Mouse (Mus musculus): ENCODE measurements around the gene Tagap. TPM values are rescaled to one million over a fixed set of nuclear protein-coding genes. Genes with fewer than 3 reads are reported as not detected.

The Tagap gene
- polyA plus RNA-seq, 2 experiments, result 0.64 to 0.65 TPM

DNA sequence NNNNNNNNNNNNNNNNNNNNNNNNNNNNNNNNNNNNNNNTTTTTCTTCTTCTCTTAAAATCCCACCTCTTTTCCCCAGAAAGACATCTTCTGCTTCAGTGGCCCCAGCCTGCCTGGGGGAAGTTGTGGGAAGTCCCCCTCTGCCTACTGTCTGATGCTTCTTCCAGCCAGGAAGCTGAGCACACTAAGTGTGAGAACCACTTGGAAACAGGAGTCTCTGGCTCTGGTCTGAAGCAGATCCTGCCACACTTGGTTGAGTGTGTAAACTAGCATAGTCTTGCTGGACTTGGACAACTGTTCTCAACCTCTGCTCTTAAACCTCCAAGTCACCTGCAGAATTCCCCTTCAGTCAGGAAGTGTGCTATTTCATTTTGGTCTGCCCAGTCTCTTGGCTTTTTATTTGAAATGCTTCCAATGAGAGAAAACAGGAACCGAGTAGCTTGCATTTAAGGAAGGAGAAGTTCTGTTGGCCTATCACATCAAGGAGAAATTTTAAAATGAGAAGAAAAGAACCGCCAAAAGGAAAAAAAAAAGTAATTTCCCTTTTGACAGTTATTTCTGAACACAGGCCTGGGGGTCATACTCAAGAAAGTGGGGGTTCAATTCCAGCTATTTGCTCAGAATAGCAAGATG is 11.1 kb upstream of the Tagap start:
- H3K9me3 ChIP-seq (ENCODE audit: control insufficient read depth, low read length), result peaks cover 4% of the 10 kb centered on the region; the same call in 1 of the 2 replicates

GRCm38 (mm10) chr17:7915791-7916190 is 10.0 kb upstream of the Tagap start:
- WGBS, result 76% methylated on average over 9 of the region's 9 CpGs
- H3K4me1 ChIP-seq (ENCODE audit: control insufficient read depth, insufficient read depth, low read length), result no peaks in the 10 kb centered on the region
- ATAC-seq (ENCODE audit: low FRiP score, low read depth) (no peak), DNase-seq (ENCODE audit: low spot score) (no peak)
- H3K9me3 ChIP-seq (ENCODE audit: control insufficient read depth, low read length), result peaks cover 4% of the 10 kb centered on the region; the same call in 1 of the 2 replicates
- no peaks in the 10 kb centered on the region for H3K36me3 ChIP-seq (ENCODE audit: control insufficient read depth, insufficient read depth, low read length)
- no peak overlapping the region for H3K27ac ChIP-seq (replicated peaks; ENCODE audit: low read depth, low read length)
- TF ChIP-seq POLR2A (IDR thresholded peaks at IDR 0.05; ENCODE audit: borderline replicate concordance, extremely low read depth, insufficient read depth, insufficient read length), result no peak
- no peak overlapping the region for H3K9ac ChIP-seq (ENCODE audit: low read depth, low read length, severe bottlenecking)
- H3K27me3 ChIP-seq (ENCODE audit: control insufficient read depth, insufficient read depth, low read length), result no peaks in the 10 kb centered on the region
- no peak overlapping the region for H3K4me2 ChIP-seq (replicated peaks; ENCODE audit: low read depth, low read length, severe bottlenecking)
- H3K4me3 ChIP-seq (replicated peaks; ENCODE audit: low read length), result no peak overlapping the region

More for the DNA sequence above, 11.1 kb upstream of the Tagap start:
- no peak overlapping the region for H3K4me3 ChIP-seq (replicated peaks; ENCODE audit: low read length)
- no peaks in the 10 kb centered on the region for H3K27me3 ChIP-seq (ENCODE audit: control insufficient read depth, insufficient read depth, low read length)
- no peak overlapping the region for H3K9ac ChIP-seq (ENCODE audit: low read depth, low read length, severe bottlenecking)
- no peak for DNase-seq (ENCODE audit: low spot score)
- no peaks in the 10 kb centered on the region for H3K4me1 ChIP-seq (ENCODE audit: control insufficient read depth, insufficient read depth, low read length)
- no peak for ATAC-seq (ENCODE audit: low FRiP score, low read depth)
- no peak overlapping the region for H3K27ac ChIP-seq (replicated peaks; ENCODE audit: low read depth, low read length)
- H3K4me2 ChIP-seq (replicated peaks; ENCODE audit: low read depth, low read length, severe bottlenecking), result no peak overlapping the region
- no peaks in the 10 kb centered on the region for H3K36me3 ChIP-seq (ENCODE audit: control insufficient read depth, insufficient read depth, low read length)
- WGBS, result 76% methylated on average over 2 of the region's 2 CpGs
- no peak for TF ChIP-seq POLR2A (IDR thresholded peaks at IDR 0.05; ENCODE audit: borderline replicate concordance, extremely low read depth, insufficient read depth, insufficient read length)

DNA sequence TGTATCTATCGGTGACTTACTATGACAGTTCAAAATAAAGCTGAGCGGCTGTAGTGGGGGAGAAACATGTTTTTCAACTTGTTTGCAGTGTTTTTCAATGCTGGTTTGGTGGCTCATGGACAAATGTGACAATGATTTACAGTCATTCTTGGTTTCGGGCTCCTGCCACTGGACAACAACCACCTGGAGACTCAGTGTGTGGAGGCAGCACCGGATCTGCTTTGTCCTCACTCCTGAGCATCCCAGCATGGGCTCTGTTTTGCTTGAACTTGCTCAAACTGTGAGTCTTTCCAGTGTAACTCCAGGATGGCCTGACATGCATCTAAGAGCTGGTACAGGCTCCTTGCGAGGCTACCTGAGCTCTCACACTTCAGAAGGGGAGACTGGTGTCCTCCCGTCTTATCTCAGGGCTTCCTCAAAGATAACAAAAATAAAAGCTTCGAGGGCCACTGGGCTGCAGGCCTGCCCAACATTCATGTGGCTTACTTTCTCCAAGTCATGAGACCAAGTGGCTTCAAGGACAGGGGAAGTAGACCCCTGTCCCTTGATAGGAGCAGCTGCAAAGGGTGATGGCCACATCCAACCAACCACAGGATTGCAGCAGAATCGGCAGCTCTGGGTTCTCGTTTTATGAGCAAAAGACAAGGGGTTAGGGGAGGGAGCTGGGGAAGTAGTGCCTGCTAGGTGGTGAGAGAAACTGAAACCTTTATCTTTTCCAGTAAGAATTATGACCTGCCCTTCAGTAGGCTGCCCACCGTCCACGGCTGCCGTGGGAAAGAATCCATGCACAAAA is 8.8 kb upstream of the Tagap start:
- DNase-seq (ENCODE audit: low spot score), result no peak
- Histone ChIP-seq H3K36me3 (ENCODE audit: control insufficient read depth, insufficient read depth, low read length) (no peaks in the 10 kb centered on the region), H3K9me3 (ENCODE audit: control insufficient read depth, low read length) (no peaks in the 10 kb centered on the region), H3K27ac (replicated peaks; ENCODE audit: low read depth, low read length) (no peak overlapping the region), H3K4me3 (replicated peaks; ENCODE audit: low read length) (no peak overlapping the region), H3K4me2 (replicated peaks; ENCODE audit: low read depth, low read length, severe bottlenecking) (no peak overlapping the region), H3K4me1 (ENCODE audit: control insufficient read depth, insufficient read depth, low read length) (no peaks in the 10 kb centered on the region), H3K9ac (ENCODE audit: low read depth, low read length, severe bottlenecking) (no peak overlapping the region), H3K27me3 (ENCODE audit: control insufficient read depth, insufficient read depth, low read length) (no peaks in the 10 kb centered on the region)
- no peak for ATAC-seq (ENCODE audit: low FRiP score, low read depth)
- WGBS, result 63% methylated on average over 12 of the region's 12 CpGs
- no peak for TF ChIP-seq POLR2A (IDR thresholded peaks at IDR 0.05; ENCODE audit: borderline replicate concordance, extremely low read depth, insufficient read depth, insufficient read length)

GRCm38 (mm10) chr17:7918355-7918754 is 7.4 kb upstream of the Tagap start:
- Histone ChIP-seq H3K4me2 (replicated peaks; ENCODE audit: low read depth, low read length, severe bottlenecking) (no peak overlapping the region), H3K36me3 (ENCODE audit: control insufficient read depth, insufficient read depth, low read length) (no peaks in the 10 kb centered on the region), H3K27me3 (ENCODE audit: control insufficient read depth, insufficient read depth, low read length) (no peaks in the 10 kb centered on the region), H3K9ac (ENCODE audit: low read depth, low read length, severe bottlenecking) (no peak overlapping the region), H3K4me3 (replicated peaks; ENCODE audit: low read length) (no peak overlapping the region), H3K4me1 (ENCODE audit: control insufficient read depth, insufficient read depth, low read length) (no peaks in the 10 kb centered on the region), H3K27ac (replicated peaks; ENCODE audit: low read depth, low read length) (no peak overlapping the region), H3K9me3 (ENCODE audit: control insufficient read depth, low read length) (no peaks in the 10 kb centered on the region)
- TF ChIP-seq POLR2A (IDR thresholded peaks at IDR 0.05; ENCODE audit: borderline replicate concordance, extremely low read depth, insufficient read depth, insufficient read length), result no peak
- WGBS, result 76% methylated on average over 2 of the region's 2 CpGs
- DNase-seq (ENCODE audit: low spot score) (no peak), ATAC-seq (ENCODE audit: low FRiP score, low read depth) (no peak)

GRCm38 (mm10) chr17:7919209-7919608 is 6.6 kb upstream of the Tagap start:
- no peak for DNase-seq (ENCODE audit: low spot score)
- WGBS, result 47% methylated on average over 2 of the region's 2 CpGs
- H3K9ac ChIP-seq (ENCODE audit: low read depth, low read length, severe bottlenecking), result no peak overlapping the region
- no peaks in the 10 kb centered on the region for H3K27me3 ChIP-seq (ENCODE audit: control insufficient read depth, insufficient read depth, low read length)
- no peaks in the 10 kb centered on the region for H3K36me3 ChIP-seq (ENCODE audit: control insufficient read depth, insufficient read depth, low read length)
- no peaks in the 10 kb centered on the region for H3K9me3 ChIP-seq (ENCODE audit: control insufficient read depth, low read length)
- H3K4me3 ChIP-seq (replicated peaks; ENCODE audit: low read length), result no peak overlapping the region
- no peak for TF ChIP-seq POLR2A (IDR thresholded peaks at IDR 0.05; ENCODE audit: borderline replicate concordance, extremely low read depth, insufficient read depth, insufficient read length)
- H3K27ac ChIP-seq (replicated peaks; ENCODE audit: low read depth, low read length), result no peak overlapping the region
- ATAC-seq (ENCODE audit: low FRiP score, low read depth), result no peak
- H3K4me2 ChIP-seq (replicated peaks; ENCODE audit: low read depth, low read length, severe bottlenecking), result no peak overlapping the region
- H3K4me1 ChIP-seq (ENCODE audit: control insufficient read depth, insufficient read depth, low read length), result no peaks in the 10 kb centered on the region

All from limb, embryonic 14.5 days (tissue).